Mouse (Mus musculus) liver, embryonic 14.5 days (tissue): ENCODE data around the gene Slc22a28.

Experiments used
- CTCF ChIP-seq: IDR thresholded peaks from 2 replicates; pipeline ENCODE4 v1.5.1; 2016; ENCODE audit warnings: antibody characterized with exemption, low read depth, control low read depth
- EP300 ChIP-seq: IDR thresholded peaks from 2 replicates; pipeline ENCODE4 v1.6.1; 2016; ENCODE audit warnings: antibody characterized with exemption, low read depth

DNA sequence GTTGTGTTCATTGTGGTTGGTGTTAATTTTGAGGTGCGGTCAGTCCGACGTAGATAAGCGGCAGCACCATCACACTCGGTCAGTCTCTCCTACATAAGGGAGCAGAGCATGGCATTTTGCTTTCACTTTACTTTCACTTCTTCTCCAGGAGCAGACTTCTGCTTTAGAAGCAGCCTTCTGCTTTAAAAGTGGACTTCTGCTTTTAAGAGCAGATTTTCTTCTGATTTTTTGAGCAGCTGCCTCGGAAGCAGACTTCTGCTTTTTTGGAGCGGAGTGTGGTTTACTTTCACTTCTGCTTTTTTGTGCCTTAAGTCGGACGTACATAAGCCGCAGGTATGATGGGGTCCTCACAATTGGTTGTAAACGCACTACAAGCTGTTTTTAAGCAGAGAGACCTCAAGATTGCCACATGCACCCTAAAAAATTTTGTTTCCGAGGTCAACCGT, 111.9 kb downstream of the Slc22a28 start:
- no peak for TF ChIP-seq CTCF
- no peak for TF ChIP-seq EP300
